In genomic region chr5:130294598-130294997, GRCm38 (mm10) we compare ENCODE assay signal across 12 mouse cellular contexts.
"Had no signal": no experiment of that assay in that cellular context is flagged by ENCODE, and none has a peak within 500 bp of the region (broad histone marks: within the 10 kb centered on the region; RNA-seq: fewer than 3 reads in every experiment).

No protein-coding gene starts in this region.

- H3K9ac ChIP-seq: liver, embryonic 15.5 days; midbrain, embryonic 13.5 days had no signal

- H3K4me2 ChIP-seq: liver, embryonic 11.5 days; liver, embryonic 15.5 days; midbrain, embryonic 13.5 days had no signal

- DNase-seq: kidney, adult 8-10 months; kidney, postnatal 25 days; layer of hippocampus, adult 9-11 months; lung, adult 2 months; lung, postnatal 36 days; thymus, adult 18-20 months; thymus, postnatal 14 days had no signal

- H3K27ac ChIP-seq: limb, embryonic 10.5 days; liver, embryonic 15.5 days; midbrain, embryonic 13.5 days; stomach, postnatal 0 days had no signal

- H3K27me3 ChIP-seq: liver, embryonic 15.5 days; midbrain, embryonic 13.5 days had no signal

- H3K4me1 ChIP-seq: limb, embryonic 10.5 days; liver, embryonic 15.5 days; midbrain, embryonic 13.5 days had no signal

- ATAC-seq: midbrain, embryonic 13.5 days had no signal

- H3K4me3 ChIP-seq: limb, embryonic 10.5 days; liver, embryonic 15.5 days; midbrain, embryonic 13.5 days had no signal

- H3K9me3 ChIP-seq: limb, embryonic 10.5 days; liver, embryonic 15.5 days had no signal
